Mouse (Mus musculus) liver, adult 2 months (tissue): ENCODE measurements around the gene Ephb2.

Experiments used
- CTCF ChIP-seq: fragments of 200-500 bp; IDR thresholded peaks from 2 replicates; pipeline ENCODE4 v1.5.1; 2011; ENCODE audit warnings: low read depth, low read length, control low read depth
- POLR2A ChIP-seq: fragments of 200-500 bp; IDR thresholded peaks from 2 replicates; pipeline ENCODE4 v1.6.1; 2011; ENCODE audit warnings: low read length, control low read depth; ENCODE audit not compliant: insufficient read depth; ENCODE audit errors: extremely low read depth

DNA sequence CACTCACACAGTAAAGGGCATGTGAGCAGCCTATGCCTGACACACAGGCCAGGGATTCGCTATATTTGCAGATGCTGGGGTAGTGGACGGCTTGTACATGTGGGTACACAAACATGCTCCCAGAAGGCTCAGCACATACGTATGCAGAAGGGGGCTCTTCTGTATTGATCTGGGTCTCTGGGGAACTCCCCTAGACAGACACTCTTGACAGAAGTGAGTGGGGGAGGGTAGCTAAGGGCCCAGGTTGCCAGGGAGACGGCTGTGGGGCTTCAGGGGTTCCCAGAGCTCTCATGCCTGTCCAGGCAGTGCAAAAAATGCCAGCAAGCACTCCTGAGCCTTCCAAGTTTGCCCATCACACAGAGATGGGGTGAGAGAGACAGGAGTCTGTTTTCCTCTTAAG lies 78.7 kb downstream of the Ephb2 start:
- TF ChIP-seq CTCF (no peak), POLR2A (no peak)
